In the genomic region with DNA sequence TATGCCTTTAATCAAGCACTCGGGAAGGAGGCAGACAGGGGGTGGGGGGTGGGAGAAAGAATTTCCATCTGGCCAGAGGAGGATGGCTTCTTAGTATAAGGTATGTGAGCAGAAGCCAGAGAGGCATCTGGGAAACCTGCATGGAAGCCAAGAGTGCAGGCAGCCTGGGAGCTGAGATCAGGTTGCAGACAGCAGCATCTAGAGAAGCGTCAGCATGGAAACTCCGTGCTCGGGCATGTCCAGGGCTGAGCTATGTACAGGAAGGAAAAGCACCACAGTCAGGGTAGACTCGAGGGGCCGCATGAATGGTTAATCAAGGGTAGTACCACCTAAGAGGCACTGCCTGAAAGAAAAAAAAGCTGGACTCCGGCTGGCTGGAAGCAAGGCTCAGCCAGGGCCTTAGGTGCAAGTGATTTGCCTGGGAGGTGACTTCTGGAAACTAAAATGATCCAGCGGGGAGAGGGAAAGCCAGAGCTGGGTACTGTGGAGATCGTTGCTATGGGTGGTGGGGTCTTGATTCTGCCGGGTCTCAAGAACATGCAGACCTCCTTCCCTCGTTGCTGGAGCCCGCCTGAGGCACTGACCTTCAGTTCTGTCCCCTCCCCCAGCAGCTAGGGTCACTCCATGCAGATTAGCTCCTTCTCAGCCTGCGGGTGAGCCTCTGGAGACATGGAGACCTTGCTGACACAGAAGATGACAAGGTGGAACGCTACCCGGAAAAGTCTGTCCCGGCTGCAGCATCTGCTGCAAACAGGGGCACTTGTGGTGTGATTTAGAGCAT, we compare ENCODE assay signal across 1 mouse cellular context.
TF ChIP-seq lines count a peak whose summit lies in the region.

No protein-coding gene starts in this region.

TF ChIP-seq in ES-E14, 5 proteins besides CTCF, POLR2A, EP300 and RAD21:
- TF ChIP-seq ZC3H11A (IDR thresholded peaks at IDR 0.05; ENCODE audit: borderline replicate concordance, low read depth, low read length) (no peak), CHD2 (IDR thresholded peaks at IDR 0.05; ENCODE audit: low read depth, low read length) (no peak), MAFK (IDR thresholded peaks at IDR 0.05; ENCODE audit: insufficient read depth, low read depth, low read length) (no peak), ZNF384 (IDR thresholded peaks at IDR 0.05; ENCODE audit: low read depth, low read length) (no peak), HCFC1 (IDR thresholded peaks at IDR 0.05; ENCODE audit: borderline replicate concordance, insufficient read depth, low read length) (no peak)
